Mouse (Mus musculus) layer of hippocampus, adult 8-10 months (tissue): ENCODE measurements around the gene H2al1c. TPM values are rescaled to one million over a fixed set of nuclear protein-coding genes. Genes with fewer than 3 reads are reported as not detected.
A peak's percentile ranks its signal among the peaks of the same experiment; 100 is the strongest.
"Not testable (repeated sequence)": the region's sequence is repeated elsewhere in the genome, so short reads cannot be mapped to it uniquely, and the experiment has no call there.

Source experiments
- DNase-seq, 2 experiments: peaks; one replicate each; pipeline ENCODE4 v3.0.0; 2022; ENCODE audit warnings: low spot score in 2 of 2
- total RNA-seq, 4 experiments: library from RNA; stranded (reverse); gene quantifications; 2 replicates each; pipeline ENCODE4 v1.2.4; 2022

The H2al1c gene
- total RNA-seq = not detected

DNA sequence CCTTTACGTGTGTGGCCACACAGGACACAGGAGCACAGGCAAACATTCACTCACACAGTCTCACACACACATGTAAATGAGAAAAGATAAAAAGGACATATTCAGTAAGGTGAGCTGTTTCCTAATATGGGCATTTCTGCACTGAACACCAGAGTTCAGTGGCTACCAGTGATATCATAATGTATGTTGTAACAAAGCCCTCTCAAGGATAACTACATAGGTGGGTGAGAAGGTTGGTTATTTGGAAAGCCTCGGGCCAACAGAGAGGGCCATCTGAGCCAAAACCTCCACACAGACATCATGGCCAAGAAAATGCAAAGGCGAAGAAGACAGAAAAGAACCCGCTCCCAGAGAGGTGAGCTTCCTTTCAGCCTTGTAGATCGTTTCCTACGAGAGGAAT is at the start of gene H2al1c:
H2al1c (plus strand) TSS at position 301 of the 400 bp plus-strand sequence.
- not testable (repeated sequence) for DNase-seq

DNA sequence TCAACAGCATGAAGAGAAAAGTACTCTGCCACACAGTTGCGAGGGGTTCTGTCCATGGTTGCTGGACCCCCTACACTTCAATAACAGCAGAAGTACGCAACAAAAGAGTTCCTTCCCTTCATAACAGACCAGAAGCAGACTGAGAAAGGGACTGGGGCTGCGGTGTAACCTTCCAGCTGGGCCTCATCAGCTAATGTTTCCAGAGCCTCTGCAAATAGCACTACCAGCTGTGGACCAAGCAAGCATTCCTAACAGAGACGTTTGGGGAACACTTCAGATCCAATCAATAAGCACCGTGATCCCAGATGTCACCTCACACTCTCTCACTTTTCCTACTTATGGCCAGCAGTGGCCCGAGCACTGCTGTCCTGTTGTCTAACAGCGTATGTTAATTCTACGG is 40.5 kb upstream of the H2al1c start:
- DNase-seq = no peak

DNA sequence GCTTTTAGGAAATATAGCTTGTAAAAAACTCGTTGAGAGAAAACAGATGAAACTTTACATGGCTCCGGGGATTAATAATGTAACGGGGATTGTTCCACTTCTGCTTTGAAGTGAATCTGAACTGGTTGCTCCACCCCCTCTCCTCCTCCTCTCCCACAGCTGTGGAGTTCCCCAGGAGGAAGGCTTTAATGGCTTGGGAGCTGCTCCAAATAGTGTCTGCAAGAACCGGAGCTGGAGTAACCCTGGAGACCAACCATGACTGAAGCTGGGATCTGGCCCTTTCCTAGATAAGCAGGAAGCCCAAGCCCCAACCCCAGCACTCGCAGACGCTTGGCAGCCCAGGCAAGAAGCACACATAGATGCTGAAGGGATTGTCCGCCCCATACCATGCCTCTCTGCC is 37.7 kb upstream of the H2al1c start:
- no peak for DNase-seq

DNA sequence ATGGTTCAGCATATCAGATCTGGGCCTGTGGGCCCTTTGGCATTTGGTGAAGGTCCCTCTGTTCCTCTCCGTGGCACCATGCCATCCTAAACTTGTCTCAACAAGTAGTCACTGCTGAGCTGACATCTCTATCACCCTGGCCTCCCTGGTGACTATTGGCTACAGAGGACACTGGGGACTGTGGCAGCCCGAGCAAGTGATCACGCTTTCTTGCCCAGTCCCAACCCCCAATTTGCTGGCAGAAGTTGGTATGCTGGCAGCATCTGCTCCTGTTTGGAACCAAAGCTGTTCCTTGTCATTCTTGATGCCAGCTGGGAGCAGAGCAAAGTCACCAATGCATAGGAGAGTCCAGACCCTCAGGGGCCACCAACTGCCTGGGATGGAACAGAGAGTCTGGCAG is 36.4 kb upstream of the H2al1c start:
- DNase-seq = peak; percentile 18 to 37

DNA sequence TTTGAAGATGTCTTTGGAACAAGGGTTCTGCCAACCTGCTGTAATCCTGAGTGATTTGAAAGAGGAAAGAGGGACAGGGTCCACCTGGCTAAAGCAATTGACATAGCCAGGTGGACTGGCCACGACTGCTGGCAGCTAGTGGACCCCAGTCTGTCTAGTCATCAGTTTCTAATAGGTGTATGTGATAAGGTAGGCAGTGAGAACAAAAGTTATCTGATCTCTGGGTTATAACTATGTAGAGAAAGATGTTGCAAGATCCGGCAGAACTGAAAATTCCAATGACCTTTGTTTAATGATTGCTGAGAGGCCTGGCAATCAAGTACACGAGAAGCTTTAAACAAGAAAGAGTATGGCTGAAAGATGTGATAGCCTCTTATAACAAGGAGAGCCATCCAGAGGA is 32.3 kb upstream of the H2al1c start:
- DNase-seq = no peak

DNA sequence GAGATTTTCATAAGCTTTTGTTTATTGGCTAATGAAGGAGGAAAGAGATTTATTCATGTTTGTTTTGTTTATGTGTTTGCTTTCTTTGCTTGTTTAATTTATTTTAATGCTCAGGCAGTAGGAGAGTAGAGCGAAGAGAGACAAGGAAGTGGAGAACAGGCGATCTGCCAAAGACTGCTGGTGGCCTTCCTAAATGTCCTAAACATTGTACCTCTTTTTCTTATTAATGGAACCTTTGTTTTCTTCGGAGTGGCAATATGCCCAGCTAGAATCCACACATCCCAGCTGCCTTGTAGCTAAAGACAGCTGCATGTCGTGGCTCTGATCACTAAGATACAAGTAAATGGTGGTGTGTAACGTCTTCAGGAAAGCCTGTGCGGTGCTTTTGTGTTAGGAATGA is 28.4 kb upstream of the H2al1c start:
- DNase-seq = no peak

DNA sequence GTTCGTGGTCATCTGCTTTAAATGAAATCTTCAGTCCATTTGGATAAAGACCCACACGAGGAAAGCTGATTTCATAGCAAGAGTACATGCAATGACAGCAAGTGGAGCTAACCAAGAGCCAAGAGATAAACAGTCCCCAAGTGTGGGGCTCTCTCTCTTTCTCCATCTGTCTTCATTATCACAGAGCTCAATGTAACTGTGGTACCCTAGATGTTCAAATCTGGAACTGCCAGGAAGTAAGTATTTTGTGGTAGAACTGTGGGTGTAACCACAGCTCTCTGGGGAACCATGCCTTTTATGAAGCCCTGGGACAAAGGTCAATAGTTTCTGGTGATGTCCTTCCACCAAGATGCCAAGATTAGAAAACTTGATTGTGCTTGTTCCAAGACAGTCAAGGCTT is 24.7 kb upstream of the H2al1c start:
- no peak for DNase-seq

DNA sequence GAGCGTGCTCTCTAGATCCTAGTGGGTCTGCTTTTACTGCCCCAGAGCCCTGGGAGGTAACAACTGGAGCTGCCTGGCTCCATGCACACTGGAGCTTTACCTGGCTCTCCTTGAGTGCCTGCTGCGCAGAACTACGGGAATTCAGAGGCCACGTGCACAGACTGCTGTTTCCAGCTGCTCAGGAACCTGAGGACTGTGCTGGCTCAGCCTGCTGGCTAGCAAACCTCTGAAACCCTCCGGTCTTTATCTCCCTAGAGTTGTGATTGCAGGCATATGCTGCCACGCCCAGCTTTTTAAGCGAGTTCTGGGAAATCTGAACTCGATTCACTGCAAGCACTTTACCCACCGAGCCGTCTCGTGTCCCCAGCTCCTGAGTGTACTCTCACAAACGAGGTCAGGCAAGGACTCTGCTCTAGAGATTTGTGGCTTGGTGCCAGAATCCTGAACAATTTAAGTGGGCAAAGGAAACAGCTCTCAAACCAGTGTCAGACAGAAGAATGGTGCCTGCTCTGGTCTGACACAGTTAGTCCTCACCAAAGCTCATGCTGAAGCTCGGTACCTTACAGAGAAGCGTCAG is 17.1 kb upstream of the H2al1c start:
- no peak for DNase-seq

DNA sequence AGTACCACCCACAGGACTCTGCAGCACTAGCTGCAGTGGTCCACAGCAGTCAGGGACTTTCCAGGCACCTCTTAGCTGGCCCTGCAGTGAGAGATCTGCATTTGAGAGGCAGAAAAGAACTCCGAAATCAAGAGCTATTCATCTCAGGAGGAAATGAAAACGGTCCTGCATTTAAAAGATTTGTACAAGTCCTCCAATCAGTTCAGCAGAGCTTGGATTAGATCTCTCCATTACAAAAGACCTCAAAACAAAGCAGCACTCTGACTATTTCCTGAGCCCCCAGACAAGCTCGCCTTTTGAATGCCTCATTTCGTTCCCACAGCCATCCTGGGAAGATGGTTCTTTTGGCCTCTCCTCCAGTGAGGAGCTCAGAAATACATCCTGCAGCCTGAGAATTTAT is 16.2 kb upstream of the H2al1c start:
- DNase-seq = no peak

DNA sequence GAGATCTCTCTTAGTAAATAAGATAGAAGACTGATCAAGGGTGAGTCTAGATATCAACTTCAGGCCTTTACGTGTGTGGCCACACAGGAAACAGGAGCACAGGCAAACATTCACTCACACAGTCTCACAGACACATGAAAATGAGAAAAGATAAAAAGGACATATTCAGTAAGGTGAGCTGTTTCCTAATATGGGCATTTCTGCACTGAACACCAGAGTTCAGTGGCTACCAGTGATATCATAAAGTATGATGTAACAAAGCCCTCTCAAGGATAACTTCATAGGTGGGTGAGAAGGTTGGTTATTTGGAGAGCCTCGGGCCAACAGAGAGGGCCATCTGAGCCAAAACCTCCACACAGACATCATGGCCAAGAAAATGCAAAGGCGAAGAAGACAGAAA is 6.5 kb upstream of the H2al1c start, which contains the start of gene H2al1a:
H2al1a (plus strand) TSS at position 301 of the 400 bp plus-strand sequence.
- not testable (repeated sequence) for DNase-seq

DNA sequence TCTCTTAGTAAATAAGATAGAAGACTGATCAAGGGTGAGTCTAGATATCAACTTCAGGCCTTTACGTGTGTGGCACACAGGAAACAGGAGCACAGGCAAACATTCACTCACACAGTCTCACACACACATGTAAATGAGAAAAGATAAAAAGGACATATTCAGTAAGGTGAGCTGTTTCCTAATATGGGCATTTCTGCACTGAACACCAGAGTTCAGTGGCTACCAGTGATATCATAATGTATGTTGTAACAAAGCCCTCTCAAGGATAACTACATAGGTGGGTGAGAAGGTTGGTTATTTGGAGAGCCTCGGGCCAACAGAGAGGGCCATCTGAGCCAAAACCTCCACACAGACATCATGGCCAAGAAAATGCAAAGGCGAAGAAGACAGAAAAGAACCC is 3.3 kb upstream of the H2al1c start, which contains the start of gene H2al1b:
H2al1b (plus strand) TSS at position 301 of the 400 bp plus-strand sequence.
- DNase-seq = not testable (repeated sequence)

DNA sequence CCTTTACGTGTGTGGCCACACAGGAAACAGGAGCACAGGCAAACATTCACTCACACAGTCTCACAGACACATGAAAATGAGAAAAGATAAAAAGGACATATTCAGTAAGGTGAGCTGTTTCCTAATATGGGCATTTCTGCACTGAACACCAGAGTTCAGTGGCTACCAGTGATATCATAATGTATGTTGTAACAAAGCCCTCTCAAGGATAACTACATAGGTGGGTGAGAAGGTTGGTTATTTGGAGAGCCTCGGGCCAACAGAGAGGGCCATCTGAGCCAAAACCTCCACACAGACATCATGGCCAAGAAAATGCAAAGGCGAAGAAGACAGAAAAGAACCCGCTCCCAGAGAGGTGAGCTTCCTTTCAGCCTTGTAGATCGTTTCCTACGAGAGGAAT is 3.1 kb downstream of the H2al1c start, which contains the start of gene H2al1d:
H2al1d (plus strand) TSS at position 301 of the 400 bp plus-strand sequence.
- DNase-seq = not testable (repeated sequence)

DNA sequence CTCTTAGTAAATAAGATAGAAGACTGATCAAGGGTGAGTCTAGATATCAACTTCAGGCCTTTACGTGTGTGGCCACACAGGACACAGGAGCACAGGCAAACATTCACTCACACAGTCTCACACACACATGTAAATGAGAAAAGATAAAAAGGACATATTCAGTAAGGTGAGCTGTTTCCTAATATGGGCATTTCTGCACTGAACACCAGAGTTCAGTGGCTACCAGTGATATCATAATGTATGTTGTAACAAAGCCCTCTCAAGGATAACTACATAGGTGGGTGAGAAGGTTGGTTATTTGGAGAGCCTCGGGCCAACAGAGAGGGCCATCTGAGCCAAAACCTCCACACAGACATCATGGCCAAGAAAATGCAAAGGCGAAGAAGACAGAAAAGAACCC is 6.2 kb downstream of the H2al1c start, which contains the start of gene H2al1e:
H2al1e (plus strand) TSS at position 301 of the 400 bp plus-strand sequence.
- not testable (repeated sequence) for DNase-seq

DNA sequence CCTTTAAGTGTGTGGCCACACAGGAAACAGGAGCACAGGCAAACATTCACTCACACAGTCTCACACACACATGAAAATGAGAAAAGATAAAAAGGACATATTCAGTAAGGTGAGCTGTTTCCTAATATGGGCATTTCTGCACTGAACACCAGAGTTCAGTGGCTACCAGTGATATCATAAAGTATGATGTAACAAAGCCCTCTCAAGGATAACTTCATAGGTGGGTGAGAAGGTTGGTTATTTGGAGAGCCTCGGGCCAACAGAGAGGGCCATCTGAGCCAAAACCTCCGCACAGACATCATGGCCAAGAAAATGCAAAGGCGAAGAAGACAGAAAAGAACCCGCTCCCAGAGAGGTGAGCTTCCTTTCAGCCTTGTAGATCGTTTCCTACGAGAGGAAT is 9.4 kb downstream of the H2al1c start, which contains the start of gene H2al1f:
H2al1f (plus strand) TSS at position 301 of the 400 bp plus-strand sequence.
- not testable (repeated sequence) for DNase-seq

DNA sequence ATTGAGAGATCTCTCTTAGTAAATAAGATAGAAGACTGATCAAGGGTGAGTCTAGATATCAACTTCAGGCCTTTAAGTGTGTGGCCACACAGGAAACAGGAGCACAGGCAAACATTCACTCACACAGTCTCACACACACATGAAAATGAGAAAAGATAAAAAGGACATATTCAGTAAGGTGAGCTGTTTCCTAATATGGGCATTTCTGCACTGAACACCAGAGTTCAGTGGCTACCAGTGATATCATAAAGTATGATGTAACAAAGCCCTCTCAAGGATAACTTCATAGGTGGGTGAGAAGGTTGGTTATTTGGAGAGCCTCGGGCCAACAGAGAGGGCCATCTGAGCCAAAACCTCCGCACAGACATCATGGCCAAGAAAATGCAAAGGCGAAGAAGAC is 12.5 kb downstream of the H2al1c start, which contains the start of gene H2al1g:
H2al1g (plus strand) TSS at position 301 of the 400 bp plus-strand sequence.
- DNase-seq = not testable (repeated sequence)

DNA sequence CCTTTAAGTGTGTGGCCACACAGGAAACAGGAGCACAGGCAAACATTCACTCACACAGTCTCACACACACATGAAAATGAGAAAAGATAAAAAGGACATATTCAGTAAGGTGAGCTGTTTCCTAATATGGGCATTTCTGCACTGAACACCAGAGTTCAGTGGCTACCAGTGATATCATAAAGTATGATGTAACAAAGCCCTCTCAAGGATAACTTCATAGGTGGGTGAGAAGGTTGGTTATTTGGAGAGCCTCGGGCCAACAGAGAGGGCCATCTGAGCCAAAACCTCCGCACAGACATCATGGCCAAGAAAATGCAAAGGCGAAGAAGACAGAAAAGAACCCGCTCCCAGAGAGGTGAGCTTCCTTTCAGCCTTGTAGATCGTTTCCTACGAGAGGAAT is 15.7 kb downstream of the H2al1c start, which contains the start of gene H2al1h:
H2al1h (plus strand) TSS at position 301 of the 400 bp plus-strand sequence.
- DNase-seq = not testable (repeated sequence)

DNA sequence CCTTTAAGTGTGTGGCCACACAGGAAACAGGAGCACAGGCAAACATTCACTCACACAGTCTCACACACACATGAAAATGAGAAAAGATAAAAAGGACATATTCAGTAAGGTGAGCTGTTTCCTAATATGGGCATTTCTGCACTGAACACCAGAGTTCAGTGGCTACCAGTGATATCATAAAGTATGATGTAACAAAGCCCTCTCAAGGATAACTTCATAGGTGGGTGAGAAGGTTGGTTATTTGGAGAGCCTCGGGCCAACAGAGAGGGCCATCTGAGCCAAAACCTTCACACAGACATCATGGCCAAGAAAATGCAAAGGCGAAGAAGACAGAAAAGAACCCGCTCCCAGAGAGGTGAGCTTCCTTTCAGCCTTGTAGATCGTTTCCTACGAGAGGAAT is 18.9 kb downstream of the H2al1c start, which contains the start of gene H2al1i:
H2al1i (plus strand) TSS at position 301 of the 400 bp plus-strand sequence.
- not testable (repeated sequence) for DNase-seq

DNA sequence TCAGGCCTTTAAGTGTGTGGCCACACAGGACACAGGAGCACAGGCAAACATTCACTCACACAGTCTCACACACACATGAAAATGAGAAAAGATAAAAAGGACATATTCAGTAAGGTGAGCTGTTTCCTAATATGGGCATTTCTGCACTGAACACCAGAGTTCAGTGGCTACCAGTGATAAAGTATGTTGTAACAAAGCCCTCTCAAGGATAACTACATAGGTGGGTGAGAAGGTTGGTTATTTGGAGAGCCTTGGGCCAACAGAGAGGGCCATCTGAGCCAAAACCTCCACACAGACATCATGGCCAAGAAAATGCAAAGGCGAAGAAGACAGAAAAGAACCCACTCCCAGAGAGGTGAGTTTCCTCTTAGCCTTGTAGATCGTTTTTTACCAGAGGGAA is 22.1 kb downstream of the H2al1c start, which contains the start of gene H2al1j:
H2al1j (plus strand) TSS at position 301 of the 400 bp plus-strand sequence.
- not testable (repeated sequence) for DNase-seq

DNA sequence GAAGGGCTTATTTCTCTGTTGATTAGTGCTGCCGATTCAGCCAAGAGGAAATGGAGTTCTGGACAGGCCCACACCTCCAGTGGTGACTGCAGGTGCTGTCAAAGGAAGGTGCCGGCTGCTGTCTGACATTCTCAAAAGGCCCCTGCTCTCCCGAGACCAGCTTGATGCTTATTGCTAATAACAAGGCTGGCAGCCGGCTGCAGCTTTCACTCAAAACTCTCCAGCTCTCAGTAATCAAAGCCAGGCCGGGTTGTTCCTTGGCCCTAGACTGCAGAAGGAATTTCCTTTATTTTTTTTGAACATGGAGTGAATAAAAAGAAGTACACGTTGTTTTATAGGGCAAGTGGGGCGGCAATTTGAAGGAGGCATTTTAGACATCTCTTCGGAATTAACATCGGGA is 40.3 kb downstream of the H2al1c start:
- peak in 1 of 2 experiments; percentile 21 for DNase-seq

DNA sequence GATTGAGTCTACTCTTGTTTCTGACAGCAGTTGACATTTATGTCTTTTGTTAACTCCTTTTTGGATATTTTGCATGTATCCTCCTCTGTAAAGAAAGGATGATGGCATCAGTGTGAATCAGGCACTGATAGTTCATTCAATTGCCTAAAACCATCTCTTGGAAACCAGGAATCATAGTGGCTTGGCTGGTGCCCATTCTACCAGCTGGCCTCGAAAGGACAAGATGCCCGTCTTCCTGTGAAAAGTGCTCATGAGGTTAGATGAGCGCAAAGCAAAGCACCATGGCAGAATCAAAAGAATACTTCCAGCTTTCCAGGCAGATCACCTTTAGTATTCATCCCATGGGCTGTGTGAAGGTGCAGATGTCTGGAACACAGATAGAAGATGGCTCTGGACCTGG is 41.3 kb downstream of the H2al1c start:
- no peak for DNase-seq
